Mouse (Mus musculus): Measurements from ENCODE around the gene Mbnl1. TPM values are rescaled to one million over a fixed set of nuclear protein-coding genes. Genes with fewer than 3 reads are reported as not detected.
"Not testable (repeated sequence)": the region's sequence is repeated elsewhere in the genome, so short reads cannot be mapped to it uniquely, and the experiment has no call there.

Mbnl1 gene
- 668 and 730 TPM in 2 replicates for polyA plus RNA-seq (2012; ENCODE audit: insufficient read depth, insufficient read length, missing spikeins)

GRCm38 (mm10) chr3:60472681-60473177 is at the start of gene Mbnl1:
TSS of gene Mbnl1 (plus strand) at chr3:60472830.
- no peak for TF ChIP-seq CTCF (IDR thresholded peaks at IDR 0.05; ENCODE audit: low read depth, low read length)
- TF ChIP-seq POLR2A (IDR thresholded peaks at IDR 0.05; ENCODE audit: borderline replicate concordance, low read depth, low read length) = no peak
- Histone ChIP-seq H3K4me3 (ENCODE audit: insufficient read depth, low read length) (peak within 1 kb of the TSS; percentile 67), H3K27ac (ENCODE audit: insufficient read depth, low read depth, low read length) (peak within 1 kb of the TSS; percentile 98)

GRCm38 (mm10) chr3:60424148-60424547 is 48.5 kb upstream of the Mbnl1 start:
- H3K4me3 ChIP-seq (ENCODE audit: insufficient read depth, low read length) = no peak overlapping the region
- TF ChIP-seq CTCF (IDR thresholded peaks at IDR 0.05; ENCODE audit: low read depth, low read length) = no peak
- TF ChIP-seq POLR2A (IDR thresholded peaks at IDR 0.05; ENCODE audit: borderline replicate concordance, low read depth, low read length) = no peak

More at GRCm38 (mm10) chr3:60472681-60473177, at the start of gene Mbnl1:
- peaks cover 17% of the 10 kb centered on the region for H3K4me1 ChIP-seq (ENCODE audit: control insufficient read depth, insufficient read depth, low read length)

GRCm38 (mm10) chr3:60429049-60429448 is 43.6 kb upstream of the Mbnl1 start:
- no peak for TF ChIP-seq CTCF (IDR thresholded peaks at IDR 0.05; ENCODE audit: low read depth, low read length)
- no peak for TF ChIP-seq POLR2A (IDR thresholded peaks at IDR 0.05; ENCODE audit: borderline replicate concordance, low read depth, low read length)
- no peak overlapping the region for H3K4me3 ChIP-seq (ENCODE audit: insufficient read depth, low read length)
- no peak overlapping the region for H3K27ac ChIP-seq (ENCODE audit: insufficient read depth, low read depth, low read length)
- no peaks in the 10 kb centered on the region for H3K4me1 ChIP-seq (ENCODE audit: control insufficient read depth, insufficient read depth, low read length)

More at GRCm38 (mm10) chr3:60424148-60424547, 48.5 kb upstream of the Mbnl1 start:
- H3K4me1 ChIP-seq (ENCODE audit: control insufficient read depth, insufficient read depth, low read length) = no peaks in the 10 kb centered on the region
- H3K27ac ChIP-seq (ENCODE audit: insufficient read depth, low read depth, low read length) = no peak overlapping the region

- Histone ChIP-seq H3K4me3 (ENCODE audit: insufficient read depth, low read length) (no peak overlapping the region), H3K4me1 (ENCODE audit: control insufficient read depth, insufficient read depth, low read length) (peaks cover 20% of the 10 kb centered on the region), H3K27ac (ENCODE audit: insufficient read depth, low read depth, low read length) (peak overlapping the region; percentile 88)
- TF ChIP-seq CTCF (IDR thresholded peaks at IDR 0.05; ENCODE audit: low read depth, low read length) = no peak
- no peak for TF ChIP-seq POLR2A (IDR thresholded peaks at IDR 0.05; ENCODE audit: borderline replicate concordance, low read depth, low read length)
These were observed 35.4 kb upstream of the Mbnl1 start for GRCm38 (mm10) chr3:60437254-60437653.

GRCm38 (mm10) chr3:60437678-60438232 is 34.9 kb upstream of the Mbnl1 start:
- H3K4me3 ChIP-seq (ENCODE audit: insufficient read depth, low read length) = no peak overlapping the region
- no peak for TF ChIP-seq CTCF (IDR thresholded peaks at IDR 0.05; ENCODE audit: low read depth, low read length)
- no peak for TF ChIP-seq POLR2A (IDR thresholded peaks at IDR 0.05; ENCODE audit: borderline replicate concordance, low read depth, low read length)
- peaks cover 23% of the 10 kb centered on the region for H3K4me1 ChIP-seq (ENCODE audit: control insufficient read depth, insufficient read depth, low read length)
- peak overlapping the region; percentile 88 for H3K27ac ChIP-seq (ENCODE audit: insufficient read depth, low read depth, low read length)

- no peak for TF ChIP-seq CTCF (IDR thresholded peaks at IDR 0.05; ENCODE audit: low read depth, low read length)
- no peak for TF ChIP-seq POLR2A (IDR thresholded peaks at IDR 0.05; ENCODE audit: borderline replicate concordance, low read depth, low read length)
- Histone ChIP-seq H3K4me1 (ENCODE audit: control insufficient read depth, insufficient read depth, low read length) (peaks cover 23% of the 10 kb centered on the region), H3K4me3 (ENCODE audit: insufficient read depth, low read length) (no peak overlapping the region), H3K27ac (ENCODE audit: insufficient read depth, low read depth, low read length) (peak overlapping the region; percentile 87)
These were observed 33.9 kb upstream of the Mbnl1 start for GRCm38 (mm10) chr3:60438715-60439114.

GRCm38 (mm10) chr3:60461828-60462521 is 10.7 kb upstream of the Mbnl1 start:
- peaks cover 12% of the 10 kb centered on the region for H3K4me1 ChIP-seq (ENCODE audit: control insufficient read depth, insufficient read depth, low read length)
- H3K4me3 ChIP-seq (ENCODE audit: insufficient read depth, low read length) = no peak overlapping the region
- no peak for TF ChIP-seq CTCF (IDR thresholded peaks at IDR 0.05; ENCODE audit: low read depth, low read length)
- TF ChIP-seq POLR2A (IDR thresholded peaks at IDR 0.05; ENCODE audit: borderline replicate concordance, low read depth, low read length) = no peak
- H3K27ac ChIP-seq (ENCODE audit: insufficient read depth, low read depth, low read length) = peak overlapping the region; percentile 27; the same call in 1 of the 2 replicates

- not testable (repeated sequence) for H3K27ac ChIP-seq (ENCODE audit: insufficient read depth, low read depth, low read length); H3K4me3 ChIP-seq (ENCODE audit: insufficient read depth, low read length)
- H3K4me1 ChIP-seq (ENCODE audit: control insufficient read depth, insufficient read depth, low read length) = peaks cover 19% of the 10 kb centered on the region
These were observed 4.0 kb upstream of the Mbnl1 start for GRCm38 (mm10) chr3:60468667-60469066.

- H3K4me3 ChIP-seq (ENCODE audit: insufficient read depth, low read length) = not testable (repeated sequence)
- Histone ChIP-seq H3K4me1 (ENCODE audit: control insufficient read depth, insufficient read depth, low read length) (peaks cover 19% of the 10 kb centered on the region), H3K27ac (ENCODE audit: insufficient read depth, low read depth, low read length) (peak overlapping the region; percentile 98)
These were observed 3.3 kb upstream of the Mbnl1 start for GRCm38 (mm10) chr3:60469170-60469805.

All from bone marrow macrophage, adult 2 months (primary cell).